Mouse (Mus musculus): Measurements from ENCODE around the gene Pfkp. TPM values are rescaled to one million over a fixed set of nuclear protein-coding genes. Genes with fewer than 3 reads are reported as not detected.

The Pfkp gene
- polyA plus RNA-seq, 1 experiment from 2014 or later = 8.2 TPM

- Histone ChIP-seq H3K4me1 (ENCODE audit: control insufficient read depth, insufficient read depth, low read length) (no peaks in the 10 kb centered on the region), H3K4me2 (ENCODE audit: low read depth, severe bottlenecking) (no peak overlapping the region), H3K9ac (ENCODE audit: low read length) (no peak overlapping the region), H3K27ac (replicated peaks; ENCODE audit: low read depth, low read length) (no peak overlapping the region), H3K4me3 (ENCODE audit: low read depth, low read length) (no peak overlapping the region), H3K9me3 (ENCODE audit: control insufficient read depth, low read length) (no peaks in the 10 kb centered on the region), H3K27me3 (ENCODE audit: control insufficient read depth, insufficient read depth, low read length) (no peaks in the 10 kb centered on the region), H3K36me3 (ENCODE audit: control insufficient read depth, insufficient read depth, low read length) (peaks cover 25% of the 10 kb centered on the region)
- DNase-seq (ENCODE audit: low spot score) (no peak), ATAC-seq (ENCODE audit: insufficient number of reproducible peaks, low FRiP score, low TSS enrichment, low read depth) (no peak)
- 87% methylated on average over 2 of the region's 2 CpGs for WGBS
Observed at GRCm38 (mm10) chr13:6553708-6554107, 94.9 kb downstream of the Pfkp start.

GRCm38 (mm10) chr13:6535287-6535932 lies 113.2 kb downstream of the Pfkp start:
- Histone ChIP-seq H3K27me3 (ENCODE audit: control insufficient read depth, insufficient read depth, low read length) (no peaks in the 10 kb centered on the region), H3K4me3 (ENCODE audit: low read depth, low read length) (no peak overlapping the region), H3K27ac (replicated peaks; ENCODE audit: low read depth, low read length) (no peak overlapping the region), H3K4me2 (ENCODE audit: low read depth, severe bottlenecking) (no peak overlapping the region), H3K9me3 (ENCODE audit: control insufficient read depth, low read length) (no peaks in the 10 kb centered on the region), H3K9ac (ENCODE audit: low read length) (no peak overlapping the region), H3K4me1 (ENCODE audit: control insufficient read depth, insufficient read depth, low read length) (no peaks in the 10 kb centered on the region; the same call in 1 of the 2 replicates), H3K36me3 (ENCODE audit: control insufficient read depth, insufficient read depth, low read length) (no peaks in the 10 kb centered on the region)
- no peak for DNase-seq (ENCODE audit: low spot score)
- no peak for ATAC-seq (ENCODE audit: insufficient number of reproducible peaks, low FRiP score, low TSS enrichment, low read depth)
- WGBS = 68% methylated on average over 6 of the region's 6 CpGs

DNA sequence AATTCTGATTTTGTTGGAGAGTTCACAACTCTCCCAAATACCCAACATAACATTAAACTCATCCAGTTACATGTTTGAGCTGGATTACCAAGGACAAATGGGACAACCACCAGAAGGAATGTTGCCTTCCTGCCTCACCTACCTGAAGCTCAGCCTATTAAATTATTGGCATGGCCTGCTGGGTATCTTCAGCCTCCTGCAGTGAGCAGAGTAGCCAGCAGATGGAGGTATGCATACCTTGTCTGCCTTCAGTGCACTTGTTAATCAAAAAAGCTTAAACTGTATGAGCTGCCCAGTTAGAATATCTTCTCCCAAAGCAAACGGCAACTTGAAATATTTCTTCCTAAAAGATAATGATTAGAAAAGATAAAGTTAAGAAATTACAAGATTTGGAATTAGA lies 115.9 kb downstream of the Pfkp start:
- 92% methylated on average over 1 of the region's 1 CpGs for WGBS
- Histone ChIP-seq H3K36me3 (ENCODE audit: control insufficient read depth, insufficient read depth, low read length) (no peaks in the 10 kb centered on the region), H3K4me3 (ENCODE audit: low read depth, low read length) (no peak overlapping the region), H3K4me1 (ENCODE audit: control insufficient read depth, insufficient read depth, low read length) (no peaks in the 10 kb centered on the region; the same call in 1 of the 2 replicates), H3K27ac (replicated peaks; ENCODE audit: low read depth, low read length) (no peak overlapping the region), H3K4me2 (ENCODE audit: low read depth, severe bottlenecking) (no peak overlapping the region), H3K9me3 (ENCODE audit: control insufficient read depth, low read length) (no peaks in the 10 kb centered on the region), H3K27me3 (ENCODE audit: control insufficient read depth, insufficient read depth, low read length) (no peaks in the 10 kb centered on the region), H3K9ac (ENCODE audit: low read length) (no peak overlapping the region)
- ATAC-seq (ENCODE audit: insufficient number of reproducible peaks, low FRiP score, low TSS enrichment, low read depth) (no peak), DNase-seq (ENCODE audit: low spot score) (no peak)

Other genes starting within 250 kb of the Pfkp start
- 183 and 195 TPM in 2 replicates for gene Pitrm1, start 100.6 kb downstream of the Pfkp start, polyA plus RNA-seq (2014; fragmentation: Nextera tagmentation; extraction: Ambion mirVana)

Data from limb, embryonic 11.5 days (tissue).